Mouse (Mus musculus) midbrain, postnatal 0 days (tissue): ENCODE results near the gene Kazald1. TPM values are rescaled to one million over a fixed set of nuclear protein-coding genes. Genes with fewer than 3 reads are reported as not detected.
A peak's percentile ranks its signal among the peaks of the same experiment; 100 is the strongest.

Experiments
- ATAC-seq: fragments of 200-750 bp; cut with Nextera tagmentation; 2 replicates; pipeline ENCODE4 v1.8.0; 2017; ENCODE audit warnings: moderate number of reproducible peaks, mild to moderate bottlenecking, moderate TSS enrichment, moderate library complexity; ENCODE audit not compliant: low FRiP score
- DNase-seq: peaks from one replicate; pipeline ENCODE4 v3.0.0-alpha.2; 2015; ENCODE audit warnings: low spot score
- H3K27ac ChIP-seq: fragments of 300-500 bp; sonication (generic); 2 replicates; pipeline ENCODE4 v1.5.1; 2014; ENCODE audit warnings: low read depth, mild to moderate bottlenecking, low read length, mixed read lengths
- H3K27me3 ChIP-seq: fragments of 300-500 bp; sonication (generic); 2 replicates; pipeline ENCODE4 v1.6.1; 2014; ENCODE audit warnings: low read length, control low read depth, mixed read lengths; ENCODE audit not compliant: insufficient read depth
- H3K36me3 ChIP-seq: fragments of 300-500 bp; sonication (generic); 2 replicates; pipeline ENCODE4 v1.6.1; 2014; ENCODE audit warnings: low read length, control low read depth, mixed read lengths; ENCODE audit not compliant: insufficient read depth
- H3K4me1 ChIP-seq: fragments of 300-500 bp; sonication (generic); 2 replicates; pipeline ENCODE4 v1.6.1; 2014; ENCODE audit warnings: mild to moderate bottlenecking, control low read depth, antibody characterized with exemption, low read length, mixed read lengths; ENCODE audit not compliant: insufficient read depth
- H3K4me2 ChIP-seq: fragments of 300-500 bp; sonication (generic); 2 replicates; pipeline ENCODE4 v1.6.1; 2014; ENCODE audit warnings: low read depth, mild to moderate bottlenecking, low read length, mixed read lengths; ENCODE audit not compliant: poor library complexity, severe bottlenecking
- H3K4me3 ChIP-seq: fragments of 300-500 bp; sonication (generic); 2 replicates; pipeline ENCODE4 v1.5.1; 2014; ENCODE audit warnings: low read depth, mild to moderate bottlenecking, low read length, moderate library complexity
- H3K9ac ChIP-seq: fragments of 300-500 bp; sonication (generic); replicated peaks from 2 replicates; pipeline ENCODE4 v1.6.1; 2014; ENCODE audit warnings: mild to moderate bottlenecking, low read length, moderate library complexity, mixed read lengths; ENCODE audit not compliant: poor library complexity, severe bottlenecking
- H3K9me3 ChIP-seq: fragments of 300-500 bp; sonication (generic); 2 replicates; pipeline ENCODE4 v1.6.1; 2016; ENCODE audit warnings: low read length, control low read depth
- CTCF ChIP-seq: IDR thresholded peaks from 2 replicates; pipeline ENCODE4 v1.5.1; 2016; ENCODE audit warnings: antibody characterized with exemption, mild to moderate bottlenecking
- WGBS: fragments of 180-500 bp; shearing (Covaris S2); extraction: QIAGEN DNeasy Blood & Tissue Kit; methylation state at CpG from one replicate; pipeline ENCODE4 v1.1.7; 2014; 5-methylcytosine and 5-hydroxymethylcytosine counted together
- polyA plus RNA-seq: library from polyadenylated mRNA; unstranded; fragments of >200 nt; fragmentation: Nextera tagmentation; extraction: Ambion mirVana; gene quantifications from 2 replicates; pipeline ENCODE4 v1.2.1, GENCODE M21; 2015
- total RNA-seq: library from RNA; depleted of rRNA; stranded (reverse); fragments of >200 nt; gene quantifications from 2 replicates; pipeline ENCODE4 v1.2.3, GENCODE M21; 2014

The Kazald1 gene
- total and polyA plus RNA-seq, 2 experiments from 2014 or later, result 2.2 to 2.3 TPM

DNA sequence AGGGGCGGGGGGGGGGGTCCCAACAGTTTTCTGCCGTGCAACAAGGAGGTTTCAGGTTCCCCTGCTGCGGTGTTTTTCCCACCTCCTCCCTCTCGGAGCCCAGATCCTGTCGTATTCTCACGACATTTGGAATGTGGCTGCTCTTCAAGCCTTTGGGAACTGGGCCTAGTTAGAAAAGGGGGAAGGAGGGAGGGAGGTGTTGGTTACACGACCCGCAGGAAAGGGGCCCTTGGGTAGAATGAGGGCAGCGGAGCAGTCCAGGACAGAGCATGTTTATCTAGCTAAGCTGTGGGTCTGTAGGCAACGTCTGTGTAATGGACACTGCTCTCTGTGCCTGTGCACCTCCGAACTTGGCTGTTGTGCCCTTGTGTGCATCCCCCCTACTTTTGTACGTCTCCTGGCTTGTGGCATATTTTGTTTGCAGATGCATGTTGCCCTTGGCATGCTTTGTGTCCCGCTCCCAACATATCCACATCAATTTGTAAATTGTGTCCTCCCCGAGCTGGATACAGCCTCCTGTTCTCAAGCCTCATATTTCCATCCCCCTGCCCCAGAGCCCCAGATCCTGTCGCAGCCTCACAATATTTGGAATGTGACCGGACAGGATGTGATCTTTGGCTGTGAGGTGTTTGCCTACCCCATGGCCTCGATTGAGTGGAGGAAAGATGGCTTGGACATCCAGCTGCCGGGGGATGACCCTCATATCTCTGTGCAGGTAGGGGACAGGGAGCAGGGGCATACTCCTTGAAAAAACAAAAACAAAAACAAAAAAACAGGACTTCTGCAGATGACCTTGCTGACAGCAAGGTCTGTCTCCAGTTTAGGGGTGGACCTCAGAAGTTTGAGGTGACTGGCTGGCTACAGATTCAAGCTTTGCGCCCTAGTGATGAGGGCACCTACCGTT is 3.0 kb downstream of the Kazald1 start:
- ATAC-seq, result no peak

DNA sequence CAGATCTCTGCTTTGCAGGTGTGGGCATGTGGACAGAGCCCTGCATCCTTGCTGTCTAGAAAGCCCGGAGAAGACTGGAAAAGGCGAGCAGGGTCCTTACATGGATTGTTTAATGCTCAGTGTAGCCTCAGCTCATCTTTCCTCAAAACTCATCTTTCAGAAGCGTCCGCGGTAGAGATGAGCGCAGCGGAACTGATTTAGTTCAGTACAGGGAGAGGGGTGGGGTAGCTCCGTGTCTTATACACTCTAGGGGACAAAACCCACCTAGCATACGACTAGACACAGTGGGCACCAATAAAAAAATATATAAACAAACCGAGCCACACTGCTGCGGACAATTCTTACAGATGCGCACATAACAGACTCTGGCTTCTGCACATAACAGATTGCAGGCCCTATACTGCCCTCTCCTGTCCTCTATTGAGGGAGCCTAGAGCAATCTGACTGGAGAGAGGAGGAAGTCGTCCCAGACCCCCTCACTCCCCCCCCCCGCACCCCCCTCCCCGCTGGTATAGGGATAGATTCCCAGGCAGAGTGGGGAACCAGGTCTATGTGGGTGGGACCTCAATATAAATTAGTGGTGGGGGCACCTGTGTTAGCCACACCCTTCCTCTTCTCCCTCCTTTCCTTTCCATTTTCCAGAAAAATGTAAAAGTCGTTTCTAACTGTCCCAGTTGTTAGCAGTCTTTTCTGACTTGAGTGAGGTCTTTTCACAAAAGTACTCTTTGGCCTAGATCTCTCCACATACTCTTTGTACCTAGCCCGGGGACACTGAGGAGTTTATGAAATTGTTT is 4.1 kb downstream of the Kazald1 start:
- peaks cover 56% of the 10 kb centered on the region for H3K27me3 ChIP-seq
- DNase-seq (peak; percentile 66), ATAC-seq (no peak)
- no peak overlapping the region for H3K27ac ChIP-seq
- WGBS, result 5% methylated on average over 17 of the region's 17 CpGs
- TF ChIP-seq CTCF, result peak; percentile 63
- no peaks in the 10 kb centered on the region for H3K36me3 ChIP-seq
- H3K4me1 ChIP-seq, result 0 out of 2 replicates have a peak, but pooled peaks cover 4% of the 10 kb centered on the region
- H3K9ac ChIP-seq, result no peak overlapping the region
- H3K4me3 ChIP-seq, result no peak overlapping the region
- no peaks in the 10 kb centered on the region for H3K9me3 ChIP-seq
- H3K4me2 ChIP-seq, result peak overlapping the region; percentile 52

More for the DNA sequence above, 3.0 kb downstream of the Kazald1 start:
- 0 out of 2 replicates have a peak, but pooled peaks cover 4% of the 10 kb centered on the region for H3K4me1 ChIP-seq
- 8% methylated on average over 20 of the region's 20 CpGs for WGBS
- no peaks in the 10 kb centered on the region for H3K36me3 ChIP-seq
- no peak for DNase-seq
- no peak overlapping the region for H3K4me2 ChIP-seq
- H3K4me3 ChIP-seq, result no peak overlapping the region
- H3K9ac ChIP-seq, result no peak overlapping the region
- H3K27me3 ChIP-seq, result peaks cover 53% of the 10 kb centered on the region
- H3K27ac ChIP-seq, result no peak overlapping the region
- TF ChIP-seq CTCF, result no peak
- no peaks in the 10 kb centered on the region for H3K9me3 ChIP-seq

DNA sequence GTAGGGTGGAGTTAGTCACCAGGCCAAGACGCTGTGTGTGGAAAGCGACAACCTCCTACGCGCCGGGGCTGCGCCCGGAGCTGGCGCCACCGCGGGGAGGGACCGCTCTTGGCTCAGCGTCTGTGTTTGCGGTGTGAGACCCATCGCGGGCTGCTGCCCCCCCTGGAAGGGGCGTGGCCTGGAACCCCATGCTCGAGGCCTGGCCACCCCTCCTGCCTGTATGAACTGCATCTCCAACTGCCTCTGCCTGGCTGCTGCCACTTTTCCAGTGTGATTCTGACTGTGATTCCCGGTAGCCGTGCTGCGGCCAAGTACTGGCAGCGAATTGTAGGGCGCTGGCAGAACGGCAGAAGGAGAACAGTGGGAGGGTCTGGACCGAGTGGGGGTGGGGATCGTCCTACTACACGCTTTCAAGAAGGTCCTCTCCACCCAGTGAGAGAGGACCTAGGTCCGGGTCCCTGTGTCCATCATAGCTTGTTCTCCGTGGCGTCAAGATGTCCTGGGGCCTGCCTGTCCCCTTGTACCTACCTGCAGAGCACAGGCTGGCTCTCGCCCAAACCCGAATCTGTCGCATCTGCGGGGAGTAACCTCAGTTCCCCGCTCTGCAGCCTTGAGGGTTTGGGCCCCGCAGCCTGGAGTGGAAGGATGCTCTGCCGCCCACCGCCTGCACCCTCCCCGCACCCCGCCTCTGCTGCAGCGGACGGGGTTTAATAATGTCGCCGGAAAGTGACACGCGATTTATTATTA is 4.9 kb downstream of the Kazald1 start:
- ATAC-seq, result no peak
- Histone ChIP-seq H3K36me3 (no peaks in the 10 kb centered on the region), H3K9ac (peak overlapping the region; percentile 44; the same call in 1 of the 2 replicates), H3K27ac (no peak overlapping the region), H3K27me3 (peaks cover 57% of the 10 kb centered on the region), H3K4me2 (peak overlapping the region; percentile 52), H3K4me3 (peak overlapping the region; percentile 23), H3K4me1 (0 out of 2 replicates have a peak, but pooled peaks cover 4% of the 10 kb centered on the region), H3K9me3 (no peaks in the 10 kb centered on the region)
- no peak for TF ChIP-seq CTCF
- WGBS, result 2% methylated on average over 45 of the region's 45 CpGs
- DNase-seq, result peak; percentile 52

DNA sequence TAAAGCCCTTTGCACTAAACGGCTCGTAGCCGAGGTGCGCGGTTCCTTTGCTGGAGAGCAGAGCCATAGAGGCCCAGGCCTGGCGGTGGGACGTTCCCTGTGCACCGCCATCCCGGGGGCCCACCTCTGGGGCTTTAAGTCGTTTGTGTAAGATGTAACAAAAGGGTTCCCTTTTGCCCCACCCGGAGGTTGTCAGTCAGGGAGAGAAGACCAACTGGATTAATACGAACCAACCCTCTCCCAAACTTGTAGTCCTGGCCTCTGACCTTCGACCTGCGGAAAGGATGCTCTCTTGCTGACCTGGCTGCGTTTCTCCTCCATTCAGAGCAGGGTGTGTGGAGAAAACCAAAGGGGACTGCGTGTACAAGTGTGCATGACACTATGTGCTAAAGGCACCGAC is 5.7 kb downstream of the Kazald1 start:
- H3K27me3 ChIP-seq, result peaks cover 54% of the 10 kb centered on the region
- no peak for DNase-seq
- no peak for TF ChIP-seq CTCF

DNA sequence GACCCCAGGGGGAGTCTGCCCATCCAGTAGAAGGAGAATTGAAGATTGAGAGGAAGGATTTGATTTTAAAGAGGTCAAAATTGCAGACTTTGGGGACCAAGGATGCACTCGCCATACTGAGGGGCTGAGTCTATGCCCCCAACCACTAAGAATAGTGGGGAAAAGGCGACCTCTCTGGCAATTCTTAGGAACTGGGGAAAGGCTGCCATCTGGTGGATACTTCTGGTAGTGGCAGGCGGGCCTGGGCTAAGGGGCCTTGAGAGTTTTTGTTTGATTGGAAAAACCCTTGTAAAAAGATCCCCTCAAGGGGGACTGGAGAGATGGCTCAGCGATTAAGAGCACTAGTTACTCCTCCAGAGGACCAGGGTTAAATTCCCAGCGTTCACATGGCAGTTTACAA is 6.2 kb downstream of the Kazald1 start:
- Histone ChIP-seq H3K27ac (no peak overlapping the region), H3K9ac (no peak overlapping the region), H3K27me3 (peaks cover 54% of the 10 kb centered on the region), H3K4me1 (0 out of 2 replicates have a peak, but pooled peaks cover 4% of the 10 kb centered on the region), H3K9me3 (no peaks in the 10 kb centered on the region), H3K36me3 (no peaks in the 10 kb centered on the region), H3K4me3 (peak overlapping the region; percentile 23; the same call in 1 of the 2 replicates), H3K4me2 (peak overlapping the region; percentile 52)
- peak; percentile 95 for TF ChIP-seq CTCF
- no peak for ATAC-seq
- DNase-seq, result peak; percentile 80
- 3% methylated on average over 5 of the region's 5 CpGs for WGBS

More for the DNA sequence above, 5.7 kb downstream of the Kazald1 start:
- Histone ChIP-seq H3K36me3 (no peaks in the 10 kb centered on the region), H3K9ac (0 out of 2 replicates have a peak overlapping the region, but pooled peaks have one; percentile 44), H3K4me1 (0 out of 2 replicates have a peak, but pooled peaks cover 4% of the 10 kb centered on the region), H3K27ac (no peak overlapping the region), H3K4me3 (peak overlapping the region; percentile 23; the same call in 1 of the 2 replicates), H3K4me2 (peak overlapping the region; percentile 52), H3K9me3 (no peaks in the 10 kb centered on the region)
- 2% methylated on average over 17 of the region's 17 CpGs for WGBS
- no peak for ATAC-seq
